24 mouse cellular contexts compared by ENCODE assay signal in genomic region chr5:25165789-25166135, GRCm38 (mm10). TPM values are rescaled to one million over a fixed set of nuclear protein-coding genes. Genes with fewer than 3 reads are reported as not detected.
"Had no signal": no experiment of that assay in that cellular context is flagged by ENCODE, and none has a peak within 500 bp of the region (broad histone marks: within the 10 kb centered on the region; RNA-seq: fewer than 3 reads in every experiment).

No protein-coding gene starts in this region.

- H3K4me3 ChIP-seq: left cerebral cortex, adult 2 months; limb, embryonic 15.5 days; liver, embryonic 12.5 days; midbrain, embryonic 10.5 days; neural tube, embryonic 13.5 days had no signal

- DNase-seq: lung, embryonic 14.5 days; lung, postnatal 4 days; midbrain, embryonic 14.5 days; retina, postnatal 1 day; right cerebral cortex, postnatal 4 days; spleen, adult 18-20 months; thymus, adult 18-20 months; thymus, postnatal 25 days had no signal

- H3K27ac ChIP-seq: hindbrain, postnatal 0 days; kidney, postnatal 0 days; left cerebral cortex, adult 2 months; limb, embryonic 15.5 days; liver, embryonic 12.5 days; midbrain, embryonic 10.5 days; neural tube, embryonic 13.5 days had no signal

- H3K4me1 ChIP-seq: limb, embryonic 15.5 days; liver, embryonic 12.5 days; midbrain, embryonic 10.5 days had no signal

- ATAC-seq: hindbrain, postnatal 0 days; liver, embryonic 12.5 days had no signal

- H3K27me3 ChIP-seq: limb, embryonic 15.5 days; liver, embryonic 12.5 days; neural tube, embryonic 13.5 days had no signal

- H3K4me2 ChIP-seq: limb, embryonic 15.5 days; liver, embryonic 12.5 days; lung, embryonic 14.5 days; neural tube, embryonic 13.5 days had no signal

- H3K36me3 ChIP-seq: limb, embryonic 15.5 days; liver, embryonic 12.5 days; midbrain, embryonic 10.5 days; neural tube, embryonic 13.5 days had no signal

- H3K9me3 ChIP-seq: limb, embryonic 15.5 days; liver, embryonic 12.5 days; midbrain, embryonic 10.5 days; neural tube, embryonic 13.5 days had no signal

- H3K9ac ChIP-seq: limb, embryonic 15.5 days; liver, embryonic 12.5 days; lung, embryonic 14.5 days; neural tube, embryonic 13.5 days had no signal

RNA-seq across cellular contexts. Expression of gene Galntl5, which starts 15.5 kb away (rescaled TPM):
- total RNA-seq: hindbrain, postnatal 0 days; layer of hippocampus, adult 8-10 months; layer of hippocampus, postnatal 14 days; left cerebral cortex, adult 2 months; left cerebral cortex, postnatal 14 days; megakaryocyte, adult 5-6 weeks had no signal
- polyA plus RNA-seq: hindbrain, postnatal 0 days; intestine, embryonic 14.5 days; kidney, postnatal 0 days; limb, embryonic 11.5 days; limb, embryonic 15.5 days; liver, embryonic 12.5 days; liver, embryonic 16.5 days; lung, embryonic 14.5 days; midbrain, embryonic 10.5 days; midbrain, embryonic 14.5 days; neural tube, embryonic 13.5 days; stomach, embryonic 14.5 days; urinary bladder, adult 2 months had no signal

RNA-seq across cellular contexts. Expression of gene E130116L18Rik, which starts 57.2 kb away (rescaled TPM):
- total RNA-seq: hindbrain, postnatal 0 days; layer of hippocampus, adult 8-10 months; layer of hippocampus, postnatal 14 days; left cerebral cortex, adult 2 months; left cerebral cortex, postnatal 14 days; megakaryocyte, adult 5-6 weeks had no signal
- polyA plus RNA-seq: intestine, embryonic 14.5 days; limb, embryonic 11.5 days; limb, embryonic 15.5 days; liver, embryonic 16.5 days; lung, embryonic 14.5 days; midbrain, embryonic 10.5 days; midbrain, embryonic 14.5 days; neural tube, embryonic 13.5 days; stomach, embryonic 14.5 days; urinary bladder, adult 2 months had no signal
